Comparison of ENCODE assay signal across 31 mouse cellular contexts in genomic region chr16:38789966-38790365, GRCm38 (mm10). TPM values are rescaled to one million over a fixed set of nuclear protein-coding genes. Genes with fewer than 3 reads are reported as not detected.
A peak's percentile ranks its signal among the peaks of the same experiment; 100 is the strongest.
DNase-seq lines count a peak whose midpoint lies in the region; ATAC-seq lines count a peak whose summit lies in the region.
"Had no signal": no experiment of that assay in that cellular context is flagged by ENCODE, and none has a peak within 500 bp of the region (broad histone marks: within the 10 kb centered on the region; RNA-seq: fewer than 3 reads in every experiment).

No protein-coding gene starts in this region.

- no peak overlapping the region for H3K4me3 ChIP-seq in limb, embryonic 15.5 days
- no peak overlapping the region for H3K4me3 ChIP-seq in limb, embryonic 10.5 days
- H3K4me3 ChIP-seq in intestine, embryonic 16.5 days (ENCODE audit: low read length) = no peak overlapping the region
- H3K4me3 ChIP-seq: embryonic facial prominence, embryonic 13.5 days; embryonic facial prominence, embryonic 15.5 days; erythroblast, embryonic 14.5 days; forebrain, embryonic 10.5 days; forebrain, embryonic 12.5 days had no signal

- DNase-seq in heart, adult 11 months = peak; percentile 9
- DNase-seq in heart, adult 8-10 months (ENCODE audit: low spot score) = no peak
- no peak for DNase-seq in limb, embryonic 10.5 days (ENCODE audit: low spot score)
- peak; percentile 62 for DNase-seq in urinary bladder, postnatal 14 days (ENCODE audit: low spot score)
- no peak for DNase-seq in urinary bladder, postnatal 4 days (ENCODE audit: low spot score in 2 of 2)
- DNase-seq in layer of hippocampus, postnatal 36 days = no peak
- DNase-seq: adrenal gland, adult 8-10 months; adrenal gland, postnatal 14 days; adrenal gland, postnatal 36 days; cerebellum, adult 11-12 months; cerebellum, adult 2 months; cerebellum, adult 9-11 months; cerebellum, postnatal 14 days; cerebellum, postnatal 36 days; embryo, embryonic 11 days had no signal

- H3K4me2 ChIP-seq in limb, embryonic 15.5 days = no peak overlapping the region
- no peak overlapping the region for H3K4me2 ChIP-seq in intestine, embryonic 16.5 days (ENCODE audit: low read depth, low read length)
- H3K4me2 ChIP-seq: embryonic facial prominence, embryonic 13.5 days; embryonic facial prominence, embryonic 15.5 days; forebrain, embryonic 12.5 days had no signal

- no peak overlapping the region for H3K27ac ChIP-seq in limb, embryonic 15.5 days
- H3K27ac ChIP-seq in limb, embryonic 10.5 days = no peak overlapping the region
- no peak overlapping the region for H3K27ac ChIP-seq in intestine, embryonic 16.5 days (ENCODE audit: low read length)
- H3K27ac ChIP-seq: embryonic facial prominence, embryonic 13.5 days; embryonic facial prominence, embryonic 15.5 days; forebrain, embryonic 10.5 days; forebrain, embryonic 12.5 days had no signal

- no peaks in the 10 kb centered on the region for H3K9me3 ChIP-seq in limb, embryonic 15.5 days
- H3K9me3 ChIP-seq in limb, embryonic 10.5 days (replicated peaks) = no peaks in the 10 kb centered on the region
- no peaks in the 10 kb centered on the region for H3K9me3 ChIP-seq in intestine, embryonic 16.5 days (ENCODE audit: control insufficient read depth, low read length)
- H3K9me3 ChIP-seq: embryonic facial prominence, embryonic 13.5 days; embryonic facial prominence, embryonic 15.5 days; forebrain, embryonic 10.5 days; forebrain, embryonic 12.5 days had no signal

- H3K27me3 ChIP-seq in limb, embryonic 15.5 days = no peaks in the 10 kb centered on the region
- no peaks in the 10 kb centered on the region for H3K27me3 ChIP-seq in limb, embryonic 10.5 days (ENCODE audit: low read depth, poor library complexity, severe bottlenecking)
- no peaks in the 10 kb centered on the region for H3K27me3 ChIP-seq in intestine, embryonic 16.5 days (replicated peaks; ENCODE audit: control insufficient read depth, insufficient read depth, low read length)
- H3K27me3 ChIP-seq: embryonic facial prominence, embryonic 13.5 days; embryonic facial prominence, embryonic 15.5 days; forebrain, embryonic 12.5 days; Patski had no signal

- H3K4me1 ChIP-seq in limb, embryonic 15.5 days = no peaks in the 10 kb centered on the region
- H3K4me1 ChIP-seq in limb, embryonic 10.5 days = no peaks in the 10 kb centered on the region
- H3K4me1 ChIP-seq in intestine, embryonic 16.5 days (ENCODE audit: control insufficient read depth, insufficient read depth, low read length) = no peaks in the 10 kb centered on the region
- H3K4me1 ChIP-seq: embryonic facial prominence, embryonic 13.5 days; embryonic facial prominence, embryonic 15.5 days; forebrain, embryonic 12.5 days had no signal

- 61% methylated on average over 3 of the region's 3 CpGs for WGBS in limb, embryonic 15.5 days
- WGBS in limb, embryonic 10.5 days = 82% methylated on average over 3 of the region's 3 CpGs
- 54% methylated on average over 3 of the region's 3 CpGs for WGBS in intestine, embryonic 16.5 days

- ATAC-seq in limb, embryonic 15.5 days (ENCODE audit: insufficient number of reproducible peaks, low FRiP score, low TSS enrichment, low read depth) = 0 out of 2 replicates have a peak, but pooled peaks have one; percentile 44
- peak; percentile 67 for ATAC-seq in intestine, embryonic 16.5 days
- ATAC-seq: activated CD4-positive, CD25-positive, alpha-beta regulatory T cell, adult 4 months; forebrain, embryonic 14.5 days; forebrain, embryonic 16.5 days; Patski had no signal

- H3K9ac ChIP-seq in limb, embryonic 15.5 days = no peak overlapping the region
- H3K9ac ChIP-seq in intestine, embryonic 16.5 days (ENCODE audit: low read depth, low read length) = no peak overlapping the region
- H3K9ac ChIP-seq: embryonic facial prominence, embryonic 13.5 days; embryonic facial prominence, embryonic 15.5 days; forebrain, embryonic 12.5 days had no signal

- no peaks in the 10 kb centered on the region for H3K36me3 ChIP-seq in limb, embryonic 15.5 days
- no peaks in the 10 kb centered on the region for H3K36me3 ChIP-seq in limb, embryonic 10.5 days
- H3K36me3 ChIP-seq in intestine, embryonic 16.5 days (ENCODE audit: control insufficient read depth, insufficient read depth, low read length) = no peaks in the 10 kb centered on the region
- H3K36me3 ChIP-seq: embryonic facial prominence, embryonic 13.5 days; embryonic facial prominence, embryonic 15.5 days; forebrain, embryonic 10.5 days; forebrain, embryonic 12.5 days had no signal

RNA-seq across cellular contexts. Expression of gene Upk1b, which starts 10.2 kb away (rescaled TPM):
- total RNA-seq in heart, adult 8-10 months (2022) = 1 to 10 TPM; 2.8 to 6.2 (median 4.2) TPM
- 127 and 130 TPM in 2 replicates for polyA plus RNA-seq in limb, embryonic 15.5 days (2015; fragmentation: Nextera tagmentation; extraction: Ambion mirVana)
- 1.8 and 3.4 TPM in 2 replicates for polyA plus RNA-seq in limb, embryonic 10.5 days (2016; fragmentation: Nextera tagmentation; extraction: Ambion mirVana)
- polyA plus RNA-seq in intestine, embryonic 16.5 days (2015; fragmentation: Nextera tagmentation; extraction: Ambion mirVana) = 12.0 and 13.6 TPM in 2 replicates
- total RNA-seq in layer of hippocampus, postnatal 36 days (2021) = 1 to 10 TPM; 1.4 to 1.5 TPM
- total RNA-seq: MEL had no signal
- polyA plus RNA-seq: activated CD4-positive, CD25-positive, alpha-beta regulatory T cell, adult 4 months; erythroblast, embryonic 14.5 days; forebrain, embryonic 14.5 days; Patski had no signal

RNA-seq across cellular contexts. Expression of gene 4930435E12Rik, which starts 38.6 kb away (rescaled TPM):
- total RNA-seq in heart, adult 8-10 months (2022) = not detected
- polyA plus RNA-seq in limb, embryonic 15.5 days (2015; fragmentation: Nextera tagmentation; extraction: Ambion mirVana) = not detected in 2 replicates
- polyA plus RNA-seq in limb, embryonic 10.5 days (2016; fragmentation: Nextera tagmentation; extraction: Ambion mirVana) = not detected in 2 replicates
- not detected in 2 replicates for polyA plus RNA-seq in intestine, embryonic 16.5 days (2015; fragmentation: Nextera tagmentation; extraction: Ambion mirVana)
- not detected for total RNA-seq in layer of hippocampus, postnatal 36 days (2021)
- total RNA-seq: adrenal gland, adult 18-20 months; adrenal gland, adult 8-10 months; adrenal gland, postnatal 14 days; adrenal gland, postnatal 36 days; common myeloid progenitor, adult 5-6 weeks; MEL had no signal
- polyA plus RNA-seq: activated CD4-positive, CD25-positive, alpha-beta regulatory T cell, adult 4 months; C2C12; cerebellum, adult 2 months; embryonic facial prominence, embryonic 11.5 days; embryonic facial prominence, embryonic 13.5 days; embryonic facial prominence, embryonic 15.5 days; erythroblast, embryonic 14.5 days; forebrain, embryonic 10.5 days; forebrain, embryonic 12.5 days; forebrain, embryonic 14.5 days; forebrain, embryonic 16.5 days; Patski had no signal

RNA-seq across cellular contexts. Expression of gene B4galt4, which starts 47.9 kb away (rescaled TPM):
- 10 to 100 TPM in 2 of 4 experiments, 1 to 10 TPM in 2; 7.2 to 11.7 (median 9.6) TPM for total RNA-seq in heart, adult 8-10 months (2022)
- polyA plus RNA-seq in limb, embryonic 15.5 days (2015; fragmentation: Nextera tagmentation; extraction: Ambion mirVana) = 26.4 and 26.5 TPM in 2 replicates
- 19.2 and 23.0 TPM in 2 replicates for polyA plus RNA-seq in limb, embryonic 10.5 days (2016; fragmentation: Nextera tagmentation; extraction: Ambion mirVana)
- polyA plus RNA-seq in intestine, embryonic 16.5 days (2015; fragmentation: Nextera tagmentation; extraction: Ambion mirVana) = 21.7 and 22.0 TPM in 2 replicates
- 10 to 100 TPM; 29.8 to 38.8 TPM for total RNA-seq in layer of hippocampus, postnatal 36 days (2021)
- total RNA-seq: MEL had no signal
- polyA plus RNA-seq: erythroblast, embryonic 14.5 days had no signal

Comparison
In these comparisons a context has a peak if more than half of its experiments do, and no peak if none do; other contexts are left out.
1. DNase-seq: peak in heart, adult 11 months (single experiment) and urinary bladder, postnatal 14 days (single experiment); none in heart, adult 8-10 months (single experiment), limb, embryonic 10.5 days (single experiment), urinary bladder, postnatal 4 days (0 of 2) and layer of hippocampus, postnatal 36 days (0 of 2).